Mouse (Mus musculus): ENCODE results near the gene Slit1. TPM values are rescaled to one million over a fixed set of nuclear protein-coding genes. Genes with fewer than 3 reads are reported as not detected.

The Slit1 gene
- polyA plus RNA-seq, 1 experiment from 2014 or later, result 27.9 TPM

- 5% methylated on average over 13 of the region's 13 CpGs for WGBS
- no peaks in the 10 kb centered on the region for H3K36me3 ChIP-seq (ENCODE audit: control insufficient read depth, insufficient read depth, low read length)
- H3K4me3 ChIP-seq (replicated peaks; ENCODE audit: low read depth, low read length), result no peak overlapping the region
- peaks cover 43% of the 10 kb centered on the region for H3K4me1 ChIP-seq (ENCODE audit: control insufficient read depth, insufficient read depth, low read length)
- no peaks in the 10 kb centered on the region for H3K9me3 ChIP-seq (ENCODE audit: control insufficient read depth, low read length)
- peaks cover 6% of the 10 kb centered on the region; the same call in 1 of the 2 replicates for H3K27me3 ChIP-seq (ENCODE audit: control insufficient read depth, insufficient read depth, low read length)
- peak overlapping the region; percentile 83 for H3K27ac ChIP-seq (replicated peaks; ENCODE audit: low read depth, low read length)
- peak; percentile 39; the same call in 1 of the 2 replicates for ATAC-seq (ENCODE audit: low FRiP score, low TSS enrichment)
- H3K4me2 ChIP-seq (ENCODE audit: low read length), result no peak overlapping the region
- DNase-seq, result peak; percentile 69
- no peak overlapping the region; the same call in 1 of the 2 replicates for H3K9ac ChIP-seq (replicated peaks; ENCODE audit: low read length)
These were observed 79.8 kb downstream of the Slit1 start for GRCm38 (mm10) chr19:41663506-41664242.

GRCm38 (mm10) chr19:41661466-41661865 lies 82.0 kb downstream of the Slit1 start:
- DNase-seq (no peak), ATAC-seq (ENCODE audit: low FRiP score, low TSS enrichment) (no peak)
- Histone ChIP-seq H3K4me1 (ENCODE audit: control insufficient read depth, insufficient read depth, low read length) (peaks cover 63% of the 10 kb centered on the region), H3K4me2 (ENCODE audit: low read length) (no peak overlapping the region), H3K27ac (replicated peaks; ENCODE audit: low read depth, low read length) (no peak overlapping the region), H3K27me3 (ENCODE audit: control insufficient read depth, insufficient read depth, low read length) (peaks cover 11% of the 10 kb centered on the region), H3K4me3 (replicated peaks; ENCODE audit: low read depth, low read length) (no peak overlapping the region), H3K9me3 (ENCODE audit: control insufficient read depth, low read length) (no peaks in the 10 kb centered on the region), H3K36me3 (ENCODE audit: control insufficient read depth, insufficient read depth, low read length) (no peaks in the 10 kb centered on the region), H3K9ac (replicated peaks; ENCODE audit: low read length) (no peak overlapping the region; the same call in 1 of the 2 replicates)
- WGBS, result 37% methylated on average over 13 of the region's 13 CpGs

GRCm38 (mm10) chr19:41660999-41661374 lies 82.5 kb downstream of the Slit1 start:
- no peaks in the 10 kb centered on the region for H3K36me3 ChIP-seq (ENCODE audit: control insufficient read depth, insufficient read depth, low read length)
- 30% methylated on average over 4 of the region's 4 CpGs for WGBS
- H3K4me2 ChIP-seq (ENCODE audit: low read length), result no peak overlapping the region
- H3K27me3 ChIP-seq (ENCODE audit: control insufficient read depth, insufficient read depth, low read length), result peaks cover 11% of the 10 kb centered on the region
- H3K9me3 ChIP-seq (ENCODE audit: control insufficient read depth, low read length), result no peaks in the 10 kb centered on the region
- H3K4me3 ChIP-seq (replicated peaks; ENCODE audit: low read depth, low read length), result no peak overlapping the region
- no peak overlapping the region for H3K27ac ChIP-seq (replicated peaks; ENCODE audit: low read depth, low read length)
- DNase-seq, result peak; percentile 62
- no peak overlapping the region; the same call in 1 of the 2 replicates for H3K9ac ChIP-seq (replicated peaks; ENCODE audit: low read length)
- no peak for ATAC-seq (ENCODE audit: low FRiP score, low TSS enrichment)
- peaks cover 66% of the 10 kb centered on the region for H3K4me1 ChIP-seq (ENCODE audit: control insufficient read depth, insufficient read depth, low read length)

GRCm38 (mm10) chr19:41660294-41660998 lies 83.0 kb downstream of the Slit1 start:
- Histone ChIP-seq H3K9ac (replicated peaks; ENCODE audit: low read length) (no peak overlapping the region), H3K27me3 (ENCODE audit: control insufficient read depth, insufficient read depth, low read length) (peaks cover 11% of the 10 kb centered on the region), H3K27ac (replicated peaks; ENCODE audit: low read depth, low read length) (no peak overlapping the region), H3K4me2 (ENCODE audit: low read length) (no peak overlapping the region), H3K4me3 (replicated peaks; ENCODE audit: low read depth, low read length) (no peak overlapping the region), H3K9me3 (ENCODE audit: control insufficient read depth, low read length) (no peaks in the 10 kb centered on the region), H3K4me1 (ENCODE audit: control insufficient read depth, insufficient read depth, low read length) (peaks cover 69% of the 10 kb centered on the region), H3K36me3 (ENCODE audit: control insufficient read depth, insufficient read depth, low read length) (no peaks in the 10 kb centered on the region)
- WGBS, result 67% methylated on average over 17 of the region's 17 CpGs
- DNase-seq (no peak), ATAC-seq (ENCODE audit: low FRiP score, low TSS enrichment) (no peak)

GRCm38 (mm10) chr19:41657446-41657845 lies 86.0 kb downstream of the Slit1 start:
- 0 out of 2 replicates have a peak overlapping the region, but pooled peaks have one; percentile 45 for H3K27ac ChIP-seq (replicated peaks; ENCODE audit: low read depth, low read length)

GRCm38 (mm10) chr19:41656671-41657070 lies 86.8 kb downstream of the Slit1 start:
- H3K9me3 ChIP-seq (ENCODE audit: control insufficient read depth, low read length), result no peaks in the 10 kb centered on the region
- DNase-seq, result no peak
- no peak overlapping the region for H3K9ac ChIP-seq (replicated peaks; ENCODE audit: low read length)
- no peak for ATAC-seq (ENCODE audit: low FRiP score, low TSS enrichment)
- H3K27me3 ChIP-seq (ENCODE audit: control insufficient read depth, insufficient read depth, low read length), result peaks cover 11% of the 10 kb centered on the region
- H3K4me3 ChIP-seq (replicated peaks; ENCODE audit: low read depth, low read length), result no peak overlapping the region
- H3K36me3 ChIP-seq (ENCODE audit: control insufficient read depth, insufficient read depth, low read length), result no peaks in the 10 kb centered on the region
- peaks cover 62% of the 10 kb centered on the region for H3K4me1 ChIP-seq (ENCODE audit: control insufficient read depth, insufficient read depth, low read length)
- H3K27ac ChIP-seq (replicated peaks; ENCODE audit: low read depth, low read length), result 0 out of 2 replicates have a peak overlapping the region, but pooled peaks have one; percentile 41
- WGBS, result 71% methylated on average over 14 of the region's 14 CpGs
- no peak overlapping the region for H3K4me2 ChIP-seq (ENCODE audit: low read length)

More at GRCm38 (mm10) chr19:41657446-41657845, 86.0 kb downstream of the Slit1 start:
- Histone ChIP-seq H3K4me3 (replicated peaks; ENCODE audit: low read depth, low read length) (no peak overlapping the region), H3K4me2 (ENCODE audit: low read length) (no peak overlapping the region), H3K4me1 (ENCODE audit: control insufficient read depth, insufficient read depth, low read length) (peaks cover 63% of the 10 kb centered on the region), H3K9ac (replicated peaks; ENCODE audit: low read length) (no peak overlapping the region), H3K27me3 (ENCODE audit: control insufficient read depth, insufficient read depth, low read length) (peaks cover 11% of the 10 kb centered on the region), H3K9me3 (ENCODE audit: control insufficient read depth, low read length) (no peaks in the 10 kb centered on the region), H3K36me3 (ENCODE audit: control insufficient read depth, insufficient read depth, low read length) (no peaks in the 10 kb centered on the region)
- ATAC-seq (ENCODE audit: low FRiP score, low TSS enrichment) (no peak), DNase-seq (peak; percentile 63)
- WGBS, result 5% methylated on average over 9 of the region's 9 CpGs

GRCm38 (mm10) chr19:41655970-41656369 lies 87.5 kb downstream of the Slit1 start:
- no peak overlapping the region for H3K4me3 ChIP-seq (replicated peaks; ENCODE audit: low read depth, low read length)
- peaks cover 12% of the 10 kb centered on the region for H3K27me3 ChIP-seq (ENCODE audit: control insufficient read depth, insufficient read depth, low read length)
- peaks cover 56% of the 10 kb centered on the region for H3K4me1 ChIP-seq (ENCODE audit: control insufficient read depth, insufficient read depth, low read length)
- H3K4me2 ChIP-seq (ENCODE audit: low read length), result no peak overlapping the region
- H3K9me3 ChIP-seq (ENCODE audit: control insufficient read depth, low read length), result no peaks in the 10 kb centered on the region
- peak; percentile 91 for DNase-seq
- H3K9ac ChIP-seq (replicated peaks; ENCODE audit: low read length), result no peak overlapping the region; the same call in 1 of the 2 replicates
- H3K36me3 ChIP-seq (ENCODE audit: control insufficient read depth, insufficient read depth, low read length), result 0 out of 2 replicates have a peak, but pooled peaks cover under 1% of the 10 kb centered on the region
- ATAC-seq (ENCODE audit: low FRiP score, low TSS enrichment), result peak; percentile 39; the same call in 1 of the 2 replicates
- 0% methylated on average over 9 of the region's 9 CpGs for WGBS
- H3K27ac ChIP-seq (replicated peaks; ENCODE audit: low read depth, low read length), result 0 out of 2 replicates have a peak overlapping the region, but pooled peaks have one; percentile 3

- peaks cover 16% of the 10 kb centered on the region for H3K27me3 ChIP-seq (ENCODE audit: control insufficient read depth, insufficient read depth, low read length)
- H3K9me3 ChIP-seq (ENCODE audit: control insufficient read depth, low read length), result no peaks in the 10 kb centered on the region
- ATAC-seq (ENCODE audit: low FRiP score, low TSS enrichment) (0 out of 2 replicates have a peak, but pooled peaks have one; percentile 12), DNase-seq (peak; percentile 60)
- H3K9ac ChIP-seq (replicated peaks; ENCODE audit: low read length), result peak overlapping the region; percentile 26; the same call in 1 of the 2 replicates
- H3K27ac ChIP-seq (replicated peaks; ENCODE audit: low read depth, low read length), result peak overlapping the region; percentile 3
- peaks cover 49% of the 10 kb centered on the region for H3K4me1 ChIP-seq (ENCODE audit: control insufficient read depth, insufficient read depth, low read length)
- H3K36me3 ChIP-seq (ENCODE audit: control insufficient read depth, insufficient read depth, low read length), result 0 out of 2 replicates have a peak, but pooled peaks cover 5% of the 10 kb centered on the region
- WGBS, result 9% methylated on average over 6 of the region's 6 CpGs
- 0 out of 2 replicates have a peak overlapping the region, but pooled peaks have one; percentile 17 for H3K4me2 ChIP-seq (ENCODE audit: low read length)
- no peak overlapping the region for H3K4me3 ChIP-seq (replicated peaks; ENCODE audit: low read depth, low read length)
These were observed 88.2 kb downstream of the Slit1 start for GRCm38 (mm10) chr19:41655089-41655783.
